Mouse (Mus musculus) bone marrow macrophage, adult 2 months (primary cell): Measurements from ENCODE around the gene Galnt15. TPM values are rescaled to one million over a fixed set of nuclear protein-coding genes. Genes with fewer than 3 reads are reported as not detected.

Source experiments
- H3K27ac ChIP-seq: 2 replicates; pipeline ENCODE4 v1.5.1; 2012; ENCODE audit warnings: low read depth, low read length; ENCODE audit not compliant: insufficient read depth
- H3K4me1 ChIP-seq: 2 replicates; pipeline ENCODE4 v1.6.1; 2012; ENCODE audit warnings: low read length; ENCODE audit not compliant: control insufficient read depth, insufficient read depth
- H3K4me3 ChIP-seq: 2 replicates; pipeline ENCODE4 v1.5.1; 2012; ENCODE audit warnings: mild to moderate bottlenecking, low read length, moderate library complexity; ENCODE audit not compliant: insufficient read depth
- CTCF ChIP-seq: IDR thresholded peaks from 2 replicates; pipeline ENCODE4 v1.5.1; 2012; ENCODE audit warnings: low read depth, mild to moderate bottlenecking, low read length, moderate library complexity
- POLR2A ChIP-seq: IDR thresholded peaks from 2 replicates; pipeline ENCODE4 v1.6.1; 2012; ENCODE audit warnings: mild to moderate bottlenecking, low read depth, low read length, borderline replicate concordance
- polyA plus RNA-seq: library from polyadenylated mRNA; stranded (reverse); fragments of >200 nt; gene quantifications from 2 replicates; pipeline ENCODE4 v1.2.4, GENCODE M21; 2012; ENCODE audit not compliant: missing spikeins, insufficient read depth, insufficient read length

Galnt15 gene
- polyA plus RNA-seq, 1 experiment: not detected

- H3K27ac ChIP-seq: no peak overlapping the region
- H3K4me3 ChIP-seq: no peak overlapping the region
- TF ChIP-seq CTCF (no peak), POLR2A (no peak)
- H3K4me1 ChIP-seq: no peaks in the 10 kb centered on the region
These were observed 32.6 kb downstream of the Galnt15 start for GRCm38 (mm10) chr14:32061398-32061797.

DNA sequence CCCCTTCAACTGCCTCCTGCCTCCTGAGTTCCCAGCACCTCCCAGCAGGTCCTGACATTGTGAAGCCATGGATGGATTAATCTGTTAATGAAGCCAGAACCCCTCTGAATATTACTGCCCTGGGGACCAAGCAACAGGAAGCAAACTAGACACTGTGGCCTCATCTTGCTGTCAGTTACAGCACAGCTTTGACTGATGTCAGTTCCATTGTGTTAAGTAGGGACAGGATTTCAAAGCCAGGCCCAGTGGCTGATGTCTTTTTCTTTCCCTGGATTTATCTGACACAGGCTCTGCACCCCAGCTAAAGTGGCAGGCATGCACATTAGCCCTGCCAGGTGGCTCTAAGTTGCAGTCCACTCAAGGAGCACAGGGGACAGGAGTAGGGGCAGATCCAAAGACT lies 44.0 kb downstream of the Galnt15 start:
- Histone ChIP-seq H3K27ac (no peak overlapping the region), H3K4me3 (no peak overlapping the region), H3K4me1 (peaks cover 9% of the 10 kb centered on the region)
- TF ChIP-seq CTCF (no peak), POLR2A (no peak)

DNA sequence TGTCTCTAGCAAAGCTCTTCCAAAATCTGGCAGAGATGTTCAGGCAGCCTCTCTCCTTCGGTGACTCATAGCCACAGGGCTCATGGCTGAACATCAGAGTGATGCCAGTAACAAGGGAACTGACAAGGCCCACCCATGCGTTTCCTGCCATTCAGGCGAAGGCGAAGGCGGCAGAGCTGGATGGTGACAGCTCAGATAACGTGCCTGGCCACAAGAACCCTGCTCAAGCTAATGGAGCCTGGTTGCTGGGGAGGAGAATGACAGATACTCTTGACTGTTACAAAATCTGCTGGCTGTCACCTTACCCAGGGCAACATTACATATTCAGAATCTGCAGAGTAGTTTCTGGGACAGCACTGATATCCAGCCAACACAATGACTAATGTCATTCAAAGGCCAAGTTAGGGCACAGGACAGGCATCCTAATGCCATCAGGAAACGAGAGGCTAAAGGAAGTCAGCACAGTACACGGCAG lies 44.5 kb downstream of the Galnt15 start:
- TF ChIP-seq CTCF: no peak
- TF ChIP-seq POLR2A: no peak
- H3K27ac ChIP-seq: no peak overlapping the region
- no peak overlapping the region for H3K4me3 ChIP-seq
- peaks cover 9% of the 10 kb centered on the region for H3K4me1 ChIP-seq

DNA sequence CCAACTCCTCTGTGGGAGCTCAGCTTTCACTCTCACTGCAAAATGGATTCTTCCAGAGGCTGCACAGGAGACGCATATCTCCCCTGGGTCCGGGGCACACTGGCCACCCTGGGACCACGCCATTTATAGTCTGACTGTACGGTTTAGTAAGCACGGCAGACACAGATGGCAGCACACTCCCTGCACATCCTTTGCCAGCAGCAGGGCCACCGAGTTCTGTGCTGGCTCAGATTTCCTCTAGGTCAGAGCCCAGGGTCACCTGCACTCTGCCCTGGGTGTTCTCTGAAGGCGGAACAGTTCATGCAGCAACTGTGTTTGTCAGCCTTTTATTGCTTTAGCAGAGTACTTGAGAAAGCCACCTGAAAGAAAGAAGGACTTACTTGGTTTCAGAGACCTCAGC lies 45.1 kb downstream of the Galnt15 start:
- TF ChIP-seq CTCF: no peak
- no peak for TF ChIP-seq POLR2A
- no peak overlapping the region for H3K27ac ChIP-seq
- H3K4me3 ChIP-seq: no peak overlapping the region
- H3K4me1 ChIP-seq: peaks cover 9% of the 10 kb centered on the region

DNA sequence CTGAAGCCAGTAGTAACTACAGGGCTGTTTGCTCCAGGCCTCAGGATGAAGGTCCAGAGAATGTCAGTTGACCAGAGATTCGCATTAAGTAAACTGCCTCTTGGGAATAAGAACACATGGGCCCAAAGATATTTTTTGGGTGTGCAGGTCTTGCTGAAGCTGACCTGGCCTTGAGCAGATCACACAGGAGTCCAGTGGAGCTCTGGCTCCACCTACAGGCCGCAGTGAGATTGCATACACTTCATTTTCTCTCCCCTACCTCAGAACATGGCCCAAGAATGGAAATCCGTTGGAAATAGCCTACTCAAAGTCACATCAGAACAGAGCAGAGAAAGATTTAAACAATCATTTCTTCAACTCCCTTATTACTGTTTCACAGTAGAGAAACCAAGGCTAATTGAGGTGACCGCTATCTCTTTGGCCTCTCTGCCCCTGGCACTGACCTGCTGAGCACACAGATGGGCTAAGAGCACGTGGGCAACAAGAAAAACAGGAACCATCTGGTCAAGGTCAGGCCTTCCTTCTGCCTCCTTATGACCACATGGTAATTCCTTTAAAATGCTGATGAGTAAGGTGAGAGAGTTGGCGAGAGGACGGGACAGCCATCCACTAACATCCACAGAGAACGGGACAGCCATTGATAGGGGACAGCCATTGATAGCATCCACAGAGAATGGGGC lies 48.2 kb downstream of the Galnt15 start:
- no peak overlapping the region for H3K27ac ChIP-seq
- no peak overlapping the region for H3K4me3 ChIP-seq
- H3K4me1 ChIP-seq: peaks cover 9% of the 10 kb centered on the region
- TF ChIP-seq CTCF (peak; percentile 87), POLR2A (no peak)

- Histone ChIP-seq H3K4me1 (peaks cover 7% of the 10 kb centered on the region), H3K27ac (no peak overlapping the region), H3K4me3 (no peak overlapping the region)
- TF ChIP-seq CTCF (no peak), POLR2A (no peak)
These were observed 52.2 kb downstream of the Galnt15 start for GRCm38 (mm10) chr14:32081026-32081425.

- no peak overlapping the region for H3K4me3 ChIP-seq
- peaks cover 7% of the 10 kb centered on the region for H3K4me1 ChIP-seq
- no peak for TF ChIP-seq CTCF
- TF ChIP-seq POLR2A: no peak
- H3K27ac ChIP-seq: no peak overlapping the region
These were observed 54.1 kb downstream of the Galnt15 start for GRCm38 (mm10) chr14:32082891-32083290.

- H3K27ac ChIP-seq: no peak overlapping the region
- peaks cover 7% of the 10 kb centered on the region for H3K4me1 ChIP-seq
- TF ChIP-seq POLR2A (no peak), CTCF (no peak)
- no peak overlapping the region for H3K4me3 ChIP-seq
These were observed 54.7 kb downstream of the Galnt15 start for GRCm38 (mm10) chr14:32083466-32083865.

DNA sequence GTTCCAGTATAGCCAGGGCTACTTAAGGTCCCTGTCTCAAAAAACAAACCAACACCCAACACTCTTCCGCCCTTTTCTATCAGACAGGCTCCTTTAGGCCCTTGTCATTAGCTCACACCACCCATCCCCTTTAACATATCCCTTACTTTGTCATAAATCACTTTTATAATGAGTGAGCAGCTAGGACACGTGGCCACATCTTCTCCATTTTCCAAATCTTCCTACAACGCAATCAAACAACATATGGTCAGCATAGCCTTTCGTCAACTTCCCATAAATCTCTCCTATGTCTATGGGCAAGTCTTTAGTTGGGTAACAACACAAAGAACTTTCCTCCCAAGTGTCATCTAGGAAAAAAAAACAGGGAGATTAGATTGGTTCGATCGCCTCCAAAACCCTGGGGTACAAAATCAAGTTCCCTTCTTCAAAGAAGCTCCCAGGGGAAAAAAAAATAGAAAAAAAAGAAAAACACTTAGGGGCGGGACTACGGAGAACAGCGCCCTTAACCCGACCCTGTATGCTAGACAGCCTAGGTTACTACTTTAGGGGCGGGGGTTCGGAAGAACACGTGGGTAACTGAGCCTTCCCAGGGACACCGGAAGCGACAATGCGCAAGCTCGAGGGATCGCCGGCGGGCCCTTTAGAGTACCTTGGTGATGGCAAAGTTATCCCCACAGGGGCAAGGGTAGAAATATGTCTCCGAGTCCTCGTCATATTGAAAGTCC lies 56.1 kb downstream of the Galnt15 start, which contains the start of gene Oxnad1:
TSS of gene Oxnad1 (plus strand) at position 614 of the 725 bp plus-strand sequence.
- H3K27ac ChIP-seq: peak within 1 kb of the TSS; percentile 79
- peak within 1 kb of the TSS; percentile 93 for H3K4me3 ChIP-seq
- H3K4me1 ChIP-seq: peaks cover 11% of the 10 kb centered on the region
- TF ChIP-seq CTCF: no peak
- TF ChIP-seq POLR2A: no peak
